Mouse (Mus musculus): ENCODE measurements around the gene H60c. TPM values are rescaled to one million over a fixed set of nuclear protein-coding genes. Genes with fewer than 3 reads are reported as not detected.
A peak's percentile ranks its signal among the peaks of the same experiment; 100 is the strongest.
"Not testable (repeated sequence)": the region's sequence is repeated elsewhere in the genome, so short reads cannot be mapped to it uniquely, and the experiment has no call there.

H60c gene
- not detected for total RNA-seq (2021)

DNA sequence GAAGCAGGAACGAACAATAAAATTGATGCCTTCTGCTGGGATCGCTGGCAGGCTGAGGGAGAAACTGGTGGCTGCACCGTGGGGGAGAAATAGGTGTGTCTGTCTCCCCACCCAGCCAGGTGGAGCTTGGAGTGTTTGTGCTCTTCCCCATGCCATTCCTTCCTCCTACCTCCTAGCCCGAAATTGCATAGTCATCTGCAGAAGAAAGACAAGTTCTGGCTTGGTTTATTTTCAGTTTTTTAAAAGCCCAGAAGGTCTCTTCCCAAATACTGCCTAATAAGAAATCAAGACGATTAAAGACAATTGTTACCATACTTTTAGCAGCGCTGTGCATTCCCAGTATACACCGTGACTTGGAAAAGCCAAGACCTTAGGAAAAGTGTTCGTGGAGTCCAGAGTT is at the start of gene H60c:
H60c (minus strand) TSS at position 101 of the 400 bp plus-strand sequence.
- intact Hi-C loops (cut with DNase I): no loop called here
- DNase-seq (ENCODE audit: low spot score in 2 of 2): no peak

DNA sequence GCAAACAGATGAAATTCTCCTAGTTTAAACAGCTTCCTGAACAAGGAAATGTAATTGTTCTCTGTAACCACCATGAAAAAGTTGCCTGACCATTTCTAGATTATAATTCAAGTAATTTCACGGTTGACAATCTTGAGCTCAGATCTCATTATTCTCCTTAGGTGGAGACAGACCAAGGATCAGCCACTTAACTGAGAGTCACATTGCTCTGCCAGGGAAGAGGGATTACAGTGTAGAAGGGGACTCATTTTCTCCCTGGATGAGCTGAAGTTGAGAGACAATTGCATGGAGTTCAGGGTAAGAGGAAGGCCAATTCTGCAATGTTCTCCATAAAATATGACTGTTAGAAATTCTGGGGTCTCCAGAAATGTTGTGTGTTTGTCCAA is 41.2 kb upstream of the H60c start:
- intact Hi-C loops (cut with DNase I): no loop called here
- DNase-seq (ENCODE audit: low spot score in 2 of 2): no peak

DNA sequence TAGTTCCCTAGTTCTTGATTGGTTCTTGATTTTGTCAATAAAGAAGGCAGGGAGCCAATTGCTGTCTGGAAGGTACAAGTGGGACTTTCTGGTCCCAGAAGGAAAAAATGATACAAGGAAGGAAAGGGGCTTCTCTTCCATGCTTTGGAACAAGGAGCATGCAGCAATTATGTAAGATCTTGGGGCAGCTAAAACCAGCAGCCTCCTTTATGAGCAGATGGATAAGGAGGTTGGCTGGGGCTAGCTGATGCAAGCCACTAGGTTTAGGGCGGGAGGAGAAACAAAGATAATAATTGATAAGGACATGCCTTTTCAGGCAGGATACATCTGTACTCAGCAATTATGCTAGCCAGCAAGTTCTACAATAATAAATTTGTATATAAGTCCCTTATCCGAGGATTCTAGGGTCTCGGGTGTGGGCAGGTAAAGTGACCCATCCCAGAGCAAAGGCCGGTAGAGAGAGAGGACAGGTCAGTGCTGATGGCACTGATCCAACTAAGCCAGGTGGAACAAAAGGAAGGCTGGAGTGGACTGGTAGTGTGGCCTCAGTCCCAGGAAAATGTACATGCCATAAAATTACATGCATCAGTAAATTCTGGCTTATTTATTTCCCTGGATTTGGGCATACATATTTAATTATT is 40.7 kb upstream of the H60c start:
- no peak for DNase-seq (ENCODE audit: low spot score in 2 of 2)
- intact Hi-C loops (cut with DNase I): no loop called here

DNA sequence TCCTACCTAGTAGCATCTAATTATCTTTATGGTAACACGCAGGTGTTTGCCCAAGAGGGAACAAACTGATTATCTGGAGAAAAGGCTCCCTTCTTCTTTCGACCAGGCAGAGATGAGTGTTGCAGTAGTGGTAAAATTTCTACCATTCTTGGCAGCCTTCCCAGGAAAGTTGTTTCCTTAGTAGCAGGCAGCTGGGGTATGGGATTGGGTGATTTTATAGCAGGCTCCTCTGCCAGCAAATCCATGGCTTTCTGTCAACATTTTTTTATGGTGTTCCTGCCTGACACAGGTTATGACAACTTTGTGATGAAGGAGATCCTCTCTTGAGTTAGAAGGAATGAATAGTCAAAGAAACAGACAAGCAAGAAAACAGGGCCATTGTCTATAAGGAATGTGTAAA is 40.2 kb upstream of the H60c start:
- DNase-seq (ENCODE audit: low spot score in 2 of 2): peak; percentile 12 to 34
- intact Hi-C loops (cut with DNase I): no loop called here

DNA sequence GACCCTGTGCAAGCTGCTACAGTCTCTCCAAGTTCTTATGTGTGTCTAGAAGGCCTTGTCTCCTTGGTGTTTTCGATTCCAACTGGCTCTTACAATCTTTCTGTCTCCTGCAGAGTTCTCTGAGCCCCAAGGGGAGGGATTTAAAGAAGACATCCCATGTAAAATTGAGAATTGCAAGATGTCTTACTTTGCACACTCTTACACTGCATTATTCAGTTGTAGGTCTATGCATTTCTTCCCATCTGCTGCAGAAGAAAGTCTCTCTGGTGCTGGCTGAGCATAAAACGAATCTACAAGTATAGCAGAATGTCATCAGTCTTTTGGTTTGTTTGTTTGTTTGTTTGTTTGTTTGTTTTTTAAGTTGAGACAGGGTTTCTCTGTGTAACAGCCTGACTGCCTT is 26.4 kb upstream of the H60c start:
- intact Hi-C loops (cut with DNase I): no loop called here
- DNase-seq (ENCODE audit: low spot score in 2 of 2): no peak

DNA sequence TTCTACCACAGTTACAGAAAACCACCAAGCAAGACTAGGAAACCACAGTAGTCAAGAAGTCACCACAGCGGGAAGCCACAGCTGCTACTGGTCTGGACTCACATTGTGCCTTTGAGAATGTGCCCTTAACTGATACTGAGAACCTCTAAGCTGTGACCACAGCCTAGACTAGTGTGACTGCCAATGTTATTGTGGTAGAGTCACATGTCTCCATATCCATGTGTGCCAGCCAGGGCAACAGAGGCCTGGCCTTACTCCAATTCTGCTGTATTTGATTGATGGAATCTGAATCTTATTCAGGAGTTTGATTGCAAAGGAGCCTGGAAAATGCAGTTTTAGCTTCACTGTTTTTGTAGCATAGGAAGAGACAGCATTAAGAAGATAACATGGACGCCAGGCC is 13.5 kb upstream of the H60c start:
- intact Hi-C loops (cut with DNase I): no loop called here
- no peak for DNase-seq (ENCODE audit: low spot score in 2 of 2)

DNA sequence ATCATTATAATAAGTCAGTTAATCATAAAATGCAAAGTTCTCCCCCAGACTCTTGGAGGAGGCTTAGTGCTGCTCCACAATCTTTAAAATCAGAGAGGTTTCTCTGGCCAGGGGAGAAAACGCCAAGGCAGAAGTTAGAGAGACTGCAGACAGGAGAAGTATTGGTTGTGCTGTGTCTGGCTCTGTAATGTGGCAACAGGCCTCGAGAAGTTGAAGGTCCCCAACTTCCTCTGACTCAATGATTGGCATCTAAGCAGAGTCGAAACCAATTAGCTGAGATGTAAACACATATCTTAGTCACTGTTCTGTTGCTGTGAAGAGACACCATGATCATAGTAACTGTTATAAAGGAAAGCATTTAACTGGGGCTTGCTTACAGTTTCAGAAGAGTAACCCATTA is 6.5 kb upstream of the H60c start:
- DNase-seq (ENCODE audit: low spot score in 2 of 2): no peak
- intact Hi-C loops (cut with DNase I): no loop called here

DNA sequence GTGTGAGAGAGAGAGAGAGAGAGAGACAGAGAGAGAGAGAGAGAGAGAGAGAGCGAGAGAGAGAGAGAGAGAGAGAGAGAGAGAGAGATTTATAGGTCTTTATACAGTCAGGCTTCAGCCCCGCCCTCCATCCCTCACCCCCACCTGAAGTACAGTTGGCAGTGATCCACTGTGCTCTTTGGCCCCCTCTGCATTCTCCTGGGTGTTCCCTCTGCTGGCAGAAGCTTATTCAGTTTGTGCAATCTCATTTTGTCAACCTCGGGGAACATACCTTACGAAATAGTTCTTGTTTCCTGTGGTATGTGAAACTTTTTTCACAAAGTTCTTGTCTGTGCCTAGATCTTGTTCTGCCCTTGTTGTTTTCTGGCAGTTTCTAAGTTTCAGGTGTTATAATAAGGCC is 3.5 kb upstream of the H60c start:
- no peak for DNase-seq (ENCODE audit: low spot score in 2 of 2)
- intact Hi-C loops (cut with DNase I): no loop called here

DNA sequence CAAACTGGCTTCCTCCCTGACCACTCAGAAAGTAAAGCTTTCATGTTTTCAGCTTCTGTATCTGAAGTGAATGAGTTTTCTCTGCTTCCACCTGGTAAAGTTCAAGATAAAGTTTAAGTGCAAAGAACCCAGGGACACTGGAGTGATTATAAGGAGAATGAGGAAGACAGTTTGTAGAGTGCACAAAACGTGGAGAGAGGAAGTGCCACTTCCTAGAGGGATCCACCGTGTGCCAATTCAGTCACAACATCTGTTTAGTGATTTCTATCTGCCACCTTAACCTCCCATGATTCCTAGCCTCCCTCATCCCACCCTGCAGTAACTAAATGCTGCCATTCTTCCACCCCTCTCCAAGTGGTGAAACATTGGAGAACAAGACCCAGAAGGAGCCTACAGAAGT is 842 bp downstream of the H60c start:
- intact Hi-C loops (cut with DNase I): no loop called here
- DNase-seq (ENCODE audit: low spot score in 2 of 2): no peak

DNA sequence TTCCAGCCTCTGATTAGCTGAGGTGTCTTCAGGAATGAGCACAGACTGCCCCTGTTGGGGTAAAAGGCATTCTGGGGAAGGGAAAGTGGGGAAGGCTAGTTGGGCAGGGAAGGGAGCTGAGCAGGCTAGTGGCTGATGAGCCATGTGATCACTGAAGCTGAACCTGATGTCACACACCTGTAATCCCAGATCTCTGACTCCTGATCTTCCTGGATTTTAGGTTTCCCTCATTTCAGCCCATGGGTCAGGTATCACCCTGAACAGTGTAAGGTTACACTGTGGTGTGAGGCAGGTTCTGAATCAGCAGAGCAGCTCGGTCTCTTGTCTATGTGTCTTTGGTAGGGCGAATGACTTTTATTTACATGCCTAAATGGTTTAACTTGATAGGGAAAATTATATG is 4.8 kb downstream of the H60c start:
- DNase-seq (ENCODE audit: low spot score in 2 of 2): no peak
- intact Hi-C loops (cut with DNase I): no loop called here

DNA sequence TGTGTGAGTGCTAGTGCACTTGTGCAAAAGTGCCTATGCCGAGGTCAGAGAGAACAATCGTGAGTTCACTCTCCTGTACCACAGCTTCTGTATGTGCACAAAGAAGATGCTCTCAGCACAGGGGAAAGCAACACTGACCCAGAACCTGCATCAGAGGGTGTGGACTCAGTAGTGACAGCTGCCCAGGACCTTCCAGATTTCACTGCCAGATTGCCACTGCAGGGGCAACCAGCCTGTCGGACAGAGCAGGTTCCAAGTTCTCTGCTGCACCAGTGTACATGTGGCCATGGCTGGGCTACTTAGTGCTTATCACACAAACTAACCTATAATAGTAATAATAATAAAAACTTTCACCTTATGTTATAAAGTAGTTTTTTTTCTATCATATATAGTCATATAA is 10.2 kb downstream of the H60c start:
- DNase-seq (ENCODE audit: low spot score in 2 of 2): no peak
- intact Hi-C loops (cut with DNase I): no loop called here

DNA sequence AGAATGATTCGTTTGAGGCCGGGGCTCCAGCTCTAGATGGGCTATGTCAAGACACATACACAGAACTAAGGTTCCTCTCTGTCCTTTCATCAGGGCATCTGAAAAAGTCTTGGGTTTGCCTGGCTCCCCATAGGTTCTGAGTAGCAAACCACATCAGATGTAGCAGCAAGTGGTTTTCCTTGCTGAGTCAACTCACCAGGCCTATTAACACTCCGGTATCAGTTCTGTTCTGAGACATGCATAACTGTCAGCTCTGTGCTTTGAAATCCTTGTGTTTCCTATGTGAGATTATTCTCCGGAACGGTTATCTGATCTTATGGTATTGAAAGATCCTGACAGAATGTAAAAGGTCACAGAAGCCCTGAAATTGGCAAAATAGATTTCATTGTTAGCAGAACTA is 29.1 kb downstream of the H60c start:
- DNase-seq (ENCODE audit: low spot score in 2 of 2); intact Hi-C loops (cut with DNase I): not testable (repeated sequence)

DNA sequence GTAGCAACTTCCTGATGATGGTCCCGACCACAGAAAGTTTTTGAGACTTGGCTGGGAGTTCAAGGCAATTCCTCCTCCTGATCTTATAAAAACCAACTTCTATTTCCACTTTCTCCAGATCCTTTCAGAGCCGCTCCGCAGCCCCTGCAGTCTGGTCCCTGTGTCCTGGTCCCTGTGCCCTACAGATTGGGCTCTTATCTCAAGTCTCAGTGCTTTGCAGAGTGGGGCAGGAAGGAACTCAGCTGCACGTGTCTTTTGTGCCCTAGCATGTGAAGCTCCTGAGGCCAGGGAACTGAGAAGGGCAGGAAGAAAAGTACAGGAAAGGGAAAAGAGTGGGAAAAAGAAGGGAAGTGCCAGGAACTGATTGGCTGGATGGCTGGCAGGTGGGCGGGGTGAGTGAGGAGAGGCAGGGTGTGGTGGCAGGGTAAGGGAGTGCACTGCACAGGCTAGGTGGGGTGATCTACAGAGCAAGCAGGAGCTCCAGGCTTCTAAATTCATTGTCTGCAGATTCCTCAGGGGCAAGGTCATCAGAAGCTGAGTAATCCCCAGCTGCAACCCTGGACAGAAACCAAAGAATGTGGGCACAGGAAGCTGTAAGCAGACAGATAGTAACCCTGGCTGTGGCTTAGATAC is 30.8 kb downstream of the H60c start:
- intact Hi-C loops (cut with DNase I): no loop called here
- DNase-seq (ENCODE audit: low spot score in 2 of 2): no peak

DNA sequence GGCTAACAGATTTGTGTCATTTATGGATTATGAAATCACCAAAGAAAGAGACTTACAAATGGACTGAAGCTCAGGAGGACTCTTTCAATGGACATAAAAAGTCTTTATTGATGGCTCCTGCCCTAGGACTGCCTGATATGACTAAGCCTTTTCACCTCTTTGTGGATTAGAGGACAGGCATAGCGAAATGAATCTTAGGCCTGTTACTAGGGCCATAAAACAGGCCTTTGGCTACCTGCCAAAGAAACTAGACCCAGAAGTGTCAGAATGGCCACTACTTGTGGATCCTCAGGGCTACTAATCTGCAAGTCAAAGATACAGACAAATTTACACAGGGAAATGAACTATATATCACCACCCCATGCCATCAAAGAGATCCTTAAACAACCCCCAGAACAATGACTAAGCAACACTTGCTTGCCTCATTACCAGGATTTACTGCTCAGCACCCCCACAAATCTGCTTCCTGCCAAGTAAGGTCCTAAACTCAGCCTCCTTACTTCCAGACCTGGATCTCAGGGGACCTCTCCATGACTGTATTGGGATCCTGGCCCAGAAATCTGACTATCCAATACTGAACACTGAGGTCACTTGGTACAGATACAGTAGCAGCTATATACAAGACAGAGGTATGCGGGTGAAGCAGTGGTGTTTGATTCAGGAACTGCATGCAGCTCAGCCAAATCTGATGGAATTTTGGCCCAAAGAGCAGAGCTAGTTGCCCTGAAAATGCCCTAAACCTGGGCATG is 39.0 kb downstream of the H60c start:
- intact Hi-C loops (cut with DNase I): no loop called here

More for the DNA sequence above, 39.0 kb downstream of the H60c start:
- no peak for DNase-seq (ENCODE audit: low spot score in 2 of 2)

Other genes starting within 250 kb of the H60c start
- 10 to 100 TPM; 14.6 to 16.0 TPM for gene Ppp1r14c, start 98.3 kb upstream of the H60c start, total RNA-seq (2021)

Measured in left cerebral cortex, postnatal 36 days (tissue).